Mouse (Mus musculus) liver, adult 2 months (tissue): ENCODE measurements around the gene Efnb2. TPM values are rescaled to one million over a fixed set of nuclear protein-coding genes. Genes with fewer than 3 reads are reported as not detected.

ENCODE experiments used
- DNase-seq: peaks from one replicate; pipeline ENCODE4 v3.0.0-alpha.2; 2011; ENCODE audit warnings: low read depth, low spot score; ENCODE audit errors: extremely low read depth
- H3K27ac ChIP-seq: fragments of 200-500 bp; replicated peaks from 2 replicates; pipeline ENCODE4 v1.5.1; 2012; ENCODE audit warnings: low read depth, mild to moderate bottlenecking, control low read depth, inconsistent platforms, low read length; ENCODE audit not compliant: insufficient read depth
- H3K27me3 ChIP-seq: fragments of 200-500 bp; 2 replicates; pipeline ENCODE4 v1.6.1; 2012; ENCODE audit warnings: mild to moderate bottlenecking, moderate library complexity, low read length, inconsistent platforms; ENCODE audit not compliant: control insufficient read depth, insufficient read depth
- H3K36me3 ChIP-seq: fragments of 200-500 bp; 2 replicates; pipeline ENCODE4 v1.6.1; 2012; ENCODE audit warnings: low read length, inconsistent platforms; ENCODE audit not compliant: control insufficient read depth, insufficient read depth
- H3K4me1 ChIP-seq: fragments of 200-500 bp; 2 replicates; pipeline ENCODE4 v1.6.1; 2011; ENCODE audit warnings: low read length; ENCODE audit not compliant: control insufficient read depth, insufficient read depth
- H3K4me3 ChIP-seq: fragments of 200-500 bp; 2 replicates; pipeline ENCODE4 v1.5.1; 2011; ENCODE audit warnings: low read depth, mild to moderate bottlenecking, control low read depth, low read length, moderate library complexity; ENCODE audit not compliant: insufficient read depth
- H3K79me2 ChIP-seq: fragments of 200-500 bp; 2 replicates; pipeline ENCODE4 v1.6.1; 2012; ENCODE audit warnings: inconsistent platforms, mild to moderate bottlenecking, low read length, moderate library complexity; ENCODE audit not compliant: control insufficient read depth, insufficient read depth
- H3K9ac ChIP-seq: fragments of 200-500 bp; 2 replicates; pipeline ENCODE4 v1.6.1; 2012; ENCODE audit warnings: low read depth, mild to moderate bottlenecking, control low read depth, inconsistent platforms, low read length
- CTCF ChIP-seq: fragments of 200-500 bp; IDR thresholded peaks from 2 replicates; pipeline ENCODE4 v1.5.1; 2011; ENCODE audit warnings: low read depth, low read length, control low read depth
- POLR2A ChIP-seq: fragments of 200-500 bp; IDR thresholded peaks from 2 replicates; pipeline ENCODE4 v1.6.1; 2011; ENCODE audit warnings: low read length, control low read depth; ENCODE audit not compliant: insufficient read depth; ENCODE audit errors: extremely low read depth
- WGBS: fragments of 180-500 bp; shearing (Covaris S2); methylation state at CpG from one replicate; pipeline ENCODE4 v1.1.7; 2018; 5-methylcytosine and 5-hydroxymethylcytosine counted together
- polyA plus RNA-seq: library from polyadenylated mRNA; depleted of rRNA; stranded (reverse); fragments of >200 nt; gene quantifications from 2 replicates; pipeline ENCODE4 v1.2.3, GENCODE M21; 2012
- total RNA-seq: library from RNA; depleted of rRNA; stranded (reverse); fragments of >200 nt; gene quantifications from 2 replicates; pipeline ENCODE4 v1.2.3, GENCODE M21; 2014

The Efnb2 gene
- total and polyA plus RNA-seq, 2 experiments: 1.8 to 2.3 TPM

DNA sequence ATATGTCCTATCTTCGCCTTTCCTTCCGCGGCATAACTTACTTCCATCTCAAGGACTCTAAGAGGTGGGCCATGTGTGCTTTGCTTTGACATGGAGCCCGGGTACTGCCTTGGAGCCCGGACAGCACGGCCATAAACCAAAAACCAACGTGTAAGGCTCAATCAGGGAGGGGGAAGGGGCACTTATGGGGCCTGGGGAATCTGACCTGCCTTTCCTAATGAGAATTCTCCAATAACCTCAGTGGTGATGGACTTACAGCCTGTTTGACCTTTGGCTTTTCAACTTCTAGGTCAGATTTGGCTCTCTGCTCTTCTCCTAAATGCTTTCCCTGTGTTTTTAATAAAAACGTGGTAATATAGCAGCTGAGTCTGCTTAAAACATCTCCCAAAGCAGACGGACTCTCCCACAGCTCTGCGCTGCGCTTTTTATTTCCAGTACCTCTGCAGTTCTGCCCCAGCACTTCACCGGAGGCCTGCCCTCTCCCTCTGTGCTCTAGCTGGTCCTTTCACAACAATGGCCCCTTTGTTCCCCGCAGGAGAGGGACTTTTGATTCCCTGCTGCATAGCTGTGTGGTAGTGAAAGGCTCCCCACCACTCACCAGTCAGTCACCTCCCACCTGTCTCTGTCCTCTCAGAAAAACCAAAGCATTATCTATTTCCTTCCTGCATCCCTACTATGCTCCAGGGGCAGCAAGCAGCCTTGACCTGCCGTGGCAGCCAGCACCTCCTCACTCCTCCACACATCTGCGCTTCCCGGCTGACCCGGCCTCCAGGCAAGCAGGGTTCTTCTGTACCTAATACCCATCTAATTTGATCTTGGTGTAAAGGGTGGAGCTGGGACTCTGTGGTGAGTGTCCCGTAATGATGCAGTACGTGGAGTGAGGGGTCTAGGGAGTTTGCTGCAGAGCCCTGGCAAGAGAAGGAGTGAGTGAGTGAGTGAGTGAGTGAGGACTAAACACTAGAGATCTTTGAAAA lies 41.5 kb downstream of the Efnb2 start:
- Histone ChIP-seq H3K9ac (no peak overlapping the region), H3K27me3 (no peaks in the 10 kb centered on the region), H3K27ac (no peak overlapping the region), H3K79me2 (no peaks in the 10 kb centered on the region), H3K4me1 (no peaks in the 10 kb centered on the region), H3K4me3 (no peak overlapping the region), H3K36me3 (no peaks in the 10 kb centered on the region; the same call in 1 of the 2 replicates)
- no peak for DNase-seq
- WGBS: 77% methylated on average over 19 of the region's 19 CpGs
- TF ChIP-seq POLR2A: no peak
- no peak for TF ChIP-seq CTCF

DNA sequence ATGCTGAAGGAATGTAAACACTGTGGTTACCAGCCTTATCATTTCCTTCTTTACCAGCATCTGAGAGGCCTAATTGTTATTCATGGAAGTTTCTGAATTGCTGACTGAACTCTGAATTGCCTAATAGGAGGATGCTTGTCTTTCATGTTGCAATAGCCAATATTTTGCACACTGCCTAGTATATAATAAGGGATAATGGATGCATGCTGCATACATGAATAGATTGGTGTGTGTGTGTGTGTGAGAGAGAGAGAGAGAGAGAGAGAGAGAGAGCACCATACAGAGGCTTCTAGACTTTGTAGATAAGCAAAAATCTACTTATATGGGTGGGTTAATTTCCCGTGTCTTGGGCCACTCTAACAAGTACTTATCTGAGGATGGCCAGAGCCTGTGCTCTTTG lies 47.2 kb downstream of the Efnb2 start:
- no peaks in the 10 kb centered on the region for H3K79me2 ChIP-seq
- H3K4me3 ChIP-seq: no peak overlapping the region
- H3K4me1 ChIP-seq: no peaks in the 10 kb centered on the region
- H3K27ac ChIP-seq: no peak overlapping the region
- DNase-seq: no peak
- H3K36me3 ChIP-seq: no peaks in the 10 kb centered on the region; the same call in 1 of the 2 replicates
- TF ChIP-seq CTCF (no peak), POLR2A (no peak)
- 70% methylated on average over 1 of the region's 1 CpGs for WGBS
- no peaks in the 10 kb centered on the region for H3K27me3 ChIP-seq
- no peak overlapping the region for H3K9ac ChIP-seq

DNA sequence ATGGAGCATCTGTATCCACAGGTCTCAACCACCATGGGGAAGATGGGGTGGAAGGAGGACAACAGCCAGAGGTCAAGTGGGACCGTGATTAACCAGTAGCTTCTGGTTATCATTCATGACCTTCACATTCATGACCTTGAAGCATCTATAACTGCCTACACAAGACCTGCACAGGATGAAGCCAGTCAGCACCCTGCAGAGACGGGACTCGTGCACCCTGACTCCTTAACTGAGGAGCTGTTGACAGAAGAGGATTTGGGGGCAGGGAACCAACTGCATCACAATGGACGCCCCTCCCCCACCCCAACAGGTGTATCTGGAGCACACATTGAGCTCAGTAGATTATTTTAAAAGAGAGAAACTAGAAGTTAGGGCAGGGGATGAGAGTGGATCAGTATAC lies 49.1 kb downstream of the Efnb2 start:
- H3K27me3 ChIP-seq: no peaks in the 10 kb centered on the region
- no peak overlapping the region for H3K4me3 ChIP-seq
- TF ChIP-seq POLR2A: no peak
- no peak for TF ChIP-seq CTCF
- no peak overlapping the region for H3K27ac ChIP-seq
- no peaks in the 10 kb centered on the region for H3K79me2 ChIP-seq
- no peaks in the 10 kb centered on the region for H3K36me3 ChIP-seq
- 71% methylated on average over 4 of the region's 4 CpGs for WGBS
- H3K9ac ChIP-seq: no peak overlapping the region
- H3K4me1 ChIP-seq: no peaks in the 10 kb centered on the region
- no peak for DNase-seq

DNA sequence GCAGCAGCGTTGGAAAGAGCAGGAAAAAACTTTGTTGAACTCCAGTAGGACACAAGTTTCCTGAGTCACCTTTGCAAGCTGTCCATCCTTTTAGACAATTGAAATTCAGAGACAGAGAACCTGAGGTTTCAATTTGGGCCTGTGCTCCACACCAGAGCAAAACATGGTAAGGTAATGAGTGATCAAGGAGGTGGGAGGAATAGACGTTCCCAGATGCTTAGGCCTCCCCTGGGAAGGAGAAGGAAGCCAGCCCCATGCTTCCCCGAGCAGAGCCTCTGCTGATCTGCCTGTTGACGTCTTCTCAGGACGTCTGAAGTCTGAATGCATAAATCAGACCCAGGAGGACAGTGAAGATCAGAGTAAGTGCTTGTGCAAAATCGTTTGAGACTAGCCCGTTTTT lies 51.3 kb downstream of the Efnb2 start:
- Histone ChIP-seq H3K27ac (no peak overlapping the region), H3K36me3 (no peaks in the 10 kb centered on the region), H3K9ac (no peak overlapping the region), H3K4me1 (no peaks in the 10 kb centered on the region), H3K4me3 (no peak overlapping the region), H3K79me2 (no peaks in the 10 kb centered on the region), H3K27me3 (no peaks in the 10 kb centered on the region)
- WGBS: 52% methylated on average over 7 of the region's 7 CpGs
- TF ChIP-seq POLR2A (no peak), CTCF (no peak)
- no peak for DNase-seq

DNA sequence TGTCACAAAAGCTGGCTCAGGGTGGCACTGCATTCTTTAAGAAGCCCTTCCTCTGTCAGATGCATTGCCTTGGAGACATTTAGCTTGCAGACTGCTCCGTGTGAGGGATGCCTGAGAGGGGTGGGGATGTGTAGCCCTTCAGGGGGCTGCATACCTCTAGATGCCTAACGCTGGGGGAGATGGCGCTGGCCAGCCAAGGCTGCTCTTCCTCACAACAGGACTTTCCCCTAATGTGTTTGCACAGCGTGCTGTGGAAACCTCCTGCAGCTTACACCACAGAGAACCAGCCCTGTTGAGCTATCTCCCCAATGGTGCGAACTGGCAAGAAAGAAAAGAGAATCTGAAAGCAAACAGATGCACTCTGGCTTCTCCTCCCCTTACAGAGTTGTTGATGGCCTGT lies 51.9 kb downstream of the Efnb2 start:
- no peak overlapping the region for H3K4me3 ChIP-seq
- no peaks in the 10 kb centered on the region for H3K4me1 ChIP-seq
- no peak overlapping the region for H3K27ac ChIP-seq
- WGBS: 28% methylated on average over 5 of the region's 5 CpGs
- H3K27me3 ChIP-seq: no peaks in the 10 kb centered on the region
- TF ChIP-seq POLR2A (no peak), CTCF (no peak)
- H3K36me3 ChIP-seq: no peaks in the 10 kb centered on the region
- H3K9ac ChIP-seq: no peak overlapping the region
- no peaks in the 10 kb centered on the region for H3K79me2 ChIP-seq
- DNase-seq: no peak

DNA sequence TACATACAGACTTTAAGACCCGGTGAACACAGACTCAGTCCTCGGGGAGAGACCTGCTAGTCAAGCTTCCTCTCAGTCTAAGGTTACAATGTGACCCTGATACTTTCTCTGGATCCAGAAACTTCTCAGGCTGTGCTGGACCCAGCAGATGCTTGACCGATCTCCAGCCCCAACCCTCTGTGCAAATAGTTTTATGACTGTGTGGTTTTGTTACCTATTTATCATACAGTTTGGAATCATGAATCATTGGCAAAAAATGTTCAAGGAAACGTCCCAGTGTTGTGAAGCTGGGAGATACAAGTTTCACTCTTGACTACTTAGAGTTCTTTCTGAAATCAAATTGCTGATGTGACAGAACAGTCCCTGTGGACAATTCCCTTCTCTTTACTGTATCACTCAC lies 55.4 kb downstream of the Efnb2 start:
- no peaks in the 10 kb centered on the region for H3K4me1 ChIP-seq
- no peaks in the 10 kb centered on the region for H3K27me3 ChIP-seq
- no peak for DNase-seq
- H3K79me2 ChIP-seq: no peaks in the 10 kb centered on the region
- 70% methylated on average over 4 of the region's 4 CpGs for WGBS
- H3K9ac ChIP-seq: no peak overlapping the region
- no peak overlapping the region for H3K4me3 ChIP-seq
- no peak overlapping the region for H3K27ac ChIP-seq
- no peak for TF ChIP-seq POLR2A
- TF ChIP-seq CTCF: no peak
- H3K36me3 ChIP-seq: no peaks in the 10 kb centered on the region
